Mouse (Mus musculus): ENCODE results near the gene Fbln2. TPM values are rescaled to one million over a fixed set of nuclear protein-coding genes. Genes with fewer than 3 reads are reported as not detected.

The Fbln2 gene
- 1,102 and 1,873 TPM in 2 replicates for polyA plus RNA-seq (2011; ENCODE audit: insufficient read length, low read depth, missing spikeins)

DNA sequence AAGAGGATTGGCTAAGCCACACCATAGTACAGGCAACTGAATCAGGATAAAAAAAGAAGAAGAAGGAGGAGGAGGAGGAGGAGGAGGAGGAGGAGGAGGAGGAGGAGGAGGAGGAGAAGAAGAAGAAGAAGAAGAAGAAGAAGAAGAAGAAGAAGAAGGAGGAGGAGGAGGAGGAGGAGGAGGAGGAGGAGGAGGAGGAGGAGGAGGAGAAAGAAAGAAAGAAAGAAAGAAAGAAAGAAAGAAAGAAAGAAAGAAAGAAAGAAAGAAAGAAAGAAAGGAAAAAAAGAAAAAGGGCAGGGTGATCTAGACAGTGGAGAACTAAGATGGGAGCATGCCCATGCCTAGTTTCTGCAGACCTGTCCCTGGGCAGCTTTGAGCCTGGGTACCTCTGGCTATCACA is at the start of gene Fbln2:
Fbln2 (plus strand) TSS at position 301 of the 400 bp plus-strand sequence.
- peaks cover 30% of the 10 kb centered on the region for H3K4me1 ChIP-seq (ENCODE audit: control insufficient read depth, insufficient read depth, low read length)
- H3K4me3 ChIP-seq (ENCODE audit: insufficient read depth, low read length): peak within 1 kb of the TSS; percentile 75
- H3K27ac ChIP-seq (ENCODE audit: insufficient read depth, low read length): peak within 1 kb of the TSS; percentile 71

DNA sequence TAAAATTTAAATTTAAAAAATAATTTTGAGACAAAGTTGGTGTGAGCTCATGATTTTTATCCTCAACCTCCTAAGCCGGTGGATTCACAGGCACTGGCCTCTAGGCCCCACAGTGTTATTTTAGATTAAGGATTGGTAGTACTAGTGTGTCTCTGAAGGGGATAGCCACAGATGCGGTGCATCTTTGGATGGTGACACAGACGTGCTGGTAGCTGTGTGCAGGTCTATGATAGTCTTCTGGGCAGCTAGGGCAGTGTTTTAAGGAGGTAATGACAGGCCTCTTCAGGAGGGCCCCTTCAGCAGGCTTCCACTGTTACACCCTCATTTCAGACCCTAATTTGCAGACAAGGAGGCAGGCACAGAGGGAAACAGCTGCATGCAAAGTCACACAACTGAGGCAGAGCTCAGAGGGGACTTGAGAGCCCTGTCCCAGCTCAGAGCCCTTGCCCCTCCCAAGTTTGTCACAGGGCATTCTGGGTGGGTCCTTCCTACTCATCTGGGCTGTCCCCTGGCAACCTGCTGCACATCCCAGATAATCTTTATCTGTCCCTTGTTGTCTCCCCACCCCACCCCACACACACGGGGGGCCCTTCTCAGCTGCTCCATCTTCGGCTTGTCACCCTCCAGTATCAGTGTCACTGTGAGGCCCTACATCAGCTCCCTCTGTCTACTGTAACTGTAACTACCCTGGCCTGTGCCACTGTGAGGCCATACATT is 48.9 kb upstream of the Fbln2 start:
- Histone ChIP-seq H3K27ac (ENCODE audit: insufficient read depth, low read length) (no peak overlapping the region), H3K4me3 (ENCODE audit: insufficient read depth, low read length) (no peak overlapping the region), H3K4me1 (ENCODE audit: control insufficient read depth, insufficient read depth, low read length) (no peaks in the 10 kb centered on the region)
- no peak for TF ChIP-seq CTCF (IDR thresholded peaks at IDR 0.05; ENCODE audit: borderline replicate concordance, insufficient read depth, low read length)
- no peak for TF ChIP-seq POLR2A (IDR thresholded peaks at IDR 0.05; ENCODE audit: low read depth, low read length)

DNA sequence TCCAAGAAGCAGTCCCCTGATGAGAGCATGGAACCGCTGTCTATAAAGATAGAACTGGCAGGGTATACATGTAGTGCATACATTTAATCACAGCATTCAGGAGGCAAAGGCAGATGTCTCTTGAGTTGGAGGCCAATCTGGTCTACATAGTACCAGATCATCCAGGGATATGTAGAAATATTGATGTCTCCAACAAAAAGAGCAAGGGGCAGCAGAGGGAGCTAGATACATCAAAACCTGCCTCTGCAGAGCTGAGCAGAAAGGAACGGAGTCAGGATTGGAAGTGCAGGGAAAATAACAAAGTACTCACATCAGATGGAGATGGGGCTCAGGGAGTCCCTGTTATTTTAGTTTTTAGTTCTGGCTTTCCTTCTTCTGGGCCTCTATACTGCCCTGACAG is 47.7 kb upstream of the Fbln2 start:
- Histone ChIP-seq H3K4me3 (ENCODE audit: insufficient read depth, low read length) (no peak overlapping the region), H3K4me1 (ENCODE audit: control insufficient read depth, insufficient read depth, low read length) (no peaks in the 10 kb centered on the region), H3K27ac (ENCODE audit: insufficient read depth, low read length) (no peak overlapping the region)
- TF ChIP-seq CTCF (IDR thresholded peaks at IDR 0.05; ENCODE audit: borderline replicate concordance, insufficient read depth, low read length): no peak
- no peak for TF ChIP-seq POLR2A (IDR thresholded peaks at IDR 0.05; ENCODE audit: low read depth, low read length)

DNA sequence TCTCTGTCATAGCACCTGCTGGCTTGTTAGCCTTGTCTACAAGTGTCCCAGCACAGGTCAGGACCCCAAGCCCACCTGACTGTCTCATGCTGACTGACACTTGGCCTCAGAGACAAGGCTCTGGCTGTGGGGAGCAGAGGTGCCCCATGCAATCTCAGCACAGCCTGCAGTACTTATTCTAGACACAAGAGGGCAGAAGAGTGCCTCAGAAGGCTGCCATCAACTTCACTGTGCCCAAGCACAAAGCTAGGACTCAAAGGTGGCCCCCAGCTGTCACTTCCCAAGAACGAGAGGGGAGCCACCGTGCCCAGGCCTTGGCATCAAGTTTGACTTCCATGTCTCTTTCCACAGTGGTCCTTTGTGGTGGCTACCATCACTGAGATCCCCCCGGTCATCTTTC is 47.0 kb upstream of the Fbln2 start:
- Histone ChIP-seq H3K27ac (ENCODE audit: insufficient read depth, low read length) (no peak overlapping the region), H3K4me1 (ENCODE audit: control insufficient read depth, insufficient read depth, low read length) (no peaks in the 10 kb centered on the region), H3K4me3 (ENCODE audit: insufficient read depth, low read length) (no peak overlapping the region)
- no peak for TF ChIP-seq POLR2A (IDR thresholded peaks at IDR 0.05; ENCODE audit: low read depth, low read length)
- peak; percentile 77 for TF ChIP-seq CTCF (IDR thresholded peaks at IDR 0.05; ENCODE audit: borderline replicate concordance, insufficient read depth, low read length)

DNA sequence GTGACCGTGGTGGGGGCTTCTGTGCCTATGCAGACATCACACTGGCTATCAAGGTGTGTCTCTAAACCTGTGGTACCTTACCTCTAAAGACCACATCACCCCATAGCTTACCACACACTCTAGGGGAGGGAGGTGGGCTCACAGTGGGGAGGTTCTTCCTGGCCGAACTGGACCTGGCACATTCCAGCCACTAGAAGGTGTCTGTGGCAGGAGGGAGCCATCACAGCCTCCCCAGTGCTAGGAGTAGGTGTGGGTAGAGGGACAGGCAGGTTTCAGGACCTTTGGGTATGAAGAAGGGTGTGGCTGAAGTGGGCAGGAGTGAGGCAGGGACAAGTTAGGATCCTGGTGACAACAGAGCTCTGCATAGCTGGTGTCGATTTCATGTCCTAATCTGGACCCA is 44.4 kb upstream of the Fbln2 start:
- TF ChIP-seq CTCF (IDR thresholded peaks at IDR 0.05; ENCODE audit: borderline replicate concordance, insufficient read depth, low read length): no peak
- TF ChIP-seq POLR2A (IDR thresholded peaks at IDR 0.05; ENCODE audit: low read depth, low read length): no peak
- H3K4me1 ChIP-seq (ENCODE audit: control insufficient read depth, insufficient read depth, low read length): no peaks in the 10 kb centered on the region
- H3K27ac ChIP-seq (ENCODE audit: insufficient read depth, low read length): no peak overlapping the region
- no peak overlapping the region for H3K4me3 ChIP-seq (ENCODE audit: insufficient read depth, low read length)

DNA sequence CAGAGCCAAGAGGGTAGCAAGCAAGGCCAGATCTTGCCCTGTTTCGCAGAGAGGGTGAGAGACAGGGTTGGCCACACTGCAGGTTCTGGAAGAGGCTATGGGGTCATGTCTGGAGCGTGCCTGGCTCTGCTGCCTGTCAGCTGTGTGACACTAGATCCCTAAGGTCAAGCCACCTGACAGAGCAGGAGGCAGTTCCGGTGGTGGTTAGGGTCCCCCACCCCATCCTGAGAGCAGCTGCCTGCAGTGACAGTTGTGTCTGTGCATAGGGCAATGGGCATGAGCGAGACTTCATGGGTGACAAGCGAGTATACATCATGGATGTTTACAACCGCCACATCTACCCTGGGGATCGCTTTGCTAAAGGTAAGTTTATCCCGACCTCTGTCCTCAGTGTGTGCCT is 43.1 kb upstream of the Fbln2 start:
- Histone ChIP-seq H3K27ac (ENCODE audit: insufficient read depth, low read length) (no peak overlapping the region), H3K4me1 (ENCODE audit: control insufficient read depth, insufficient read depth, low read length) (no peaks in the 10 kb centered on the region), H3K4me3 (ENCODE audit: insufficient read depth, low read length) (no peak overlapping the region)
- TF ChIP-seq CTCF (IDR thresholded peaks at IDR 0.05; ENCODE audit: borderline replicate concordance, insufficient read depth, low read length) (no peak), POLR2A (IDR thresholded peaks at IDR 0.05; ENCODE audit: low read depth, low read length) (no peak)

DNA sequence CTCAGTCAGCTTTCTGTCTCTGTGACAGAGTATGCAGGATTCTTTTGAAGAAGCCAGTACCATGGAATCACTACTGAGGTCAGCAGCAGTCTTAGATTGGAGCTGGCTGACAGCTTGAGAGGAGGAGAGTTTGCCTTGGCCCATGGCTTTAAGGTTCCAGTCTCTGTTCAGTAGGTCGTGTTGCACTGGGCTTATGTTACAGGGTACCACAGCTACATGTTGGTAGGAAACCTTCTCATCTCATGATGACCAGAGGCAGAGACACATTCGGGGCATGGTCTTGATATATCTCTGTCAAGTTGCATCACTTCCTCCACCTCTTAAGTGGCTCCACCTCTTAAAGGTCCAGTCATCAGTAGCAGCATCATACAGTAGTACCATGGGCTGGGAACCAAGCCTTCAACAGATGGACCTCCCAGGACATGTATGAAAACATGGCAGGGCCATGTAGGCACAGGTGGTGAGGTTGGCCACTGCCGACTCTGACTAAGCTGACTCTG is 40.8 kb upstream of the Fbln2 start:
- H3K4me1 ChIP-seq (ENCODE audit: control insufficient read depth, insufficient read depth, low read length): no peaks in the 10 kb centered on the region
- H3K27ac ChIP-seq (ENCODE audit: insufficient read depth, low read length): no peak overlapping the region
- TF ChIP-seq CTCF (IDR thresholded peaks at IDR 0.05; ENCODE audit: borderline replicate concordance, insufficient read depth, low read length) (no peak), POLR2A (IDR thresholded peaks at IDR 0.05; ENCODE audit: low read depth, low read length) (no peak)
- H3K4me3 ChIP-seq (ENCODE audit: insufficient read depth, low read length): no peak overlapping the region

DNA sequence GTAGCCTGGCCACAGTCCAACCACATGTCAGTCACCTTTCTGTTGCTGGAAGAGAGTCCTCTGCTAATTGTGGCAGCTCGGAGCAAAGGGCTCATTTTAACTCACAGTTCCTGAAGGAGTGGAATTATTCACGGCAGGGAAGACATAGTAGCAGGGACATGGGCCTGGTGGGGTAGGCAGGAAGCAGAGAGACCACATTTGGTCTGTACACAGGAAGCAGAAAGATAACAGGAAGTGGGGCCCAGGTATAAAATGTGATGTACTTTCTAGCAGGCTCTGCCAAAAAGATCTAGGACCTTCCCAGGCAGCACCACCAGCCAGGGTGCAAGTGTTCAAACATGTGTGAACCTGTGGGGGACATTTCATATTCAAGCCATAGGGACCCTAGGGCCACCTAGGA is 39.9 kb upstream of the Fbln2 start:
- Histone ChIP-seq H3K4me1 (ENCODE audit: control insufficient read depth, insufficient read depth, low read length) (no peaks in the 10 kb centered on the region), H3K4me3 (ENCODE audit: insufficient read depth, low read length) (no peak overlapping the region), H3K27ac (ENCODE audit: insufficient read depth, low read length) (no peak overlapping the region)
- TF ChIP-seq POLR2A (IDR thresholded peaks at IDR 0.05; ENCODE audit: low read depth, low read length) (no peak), CTCF (IDR thresholded peaks at IDR 0.05; ENCODE audit: borderline replicate concordance, insufficient read depth, low read length) (no peak)

DNA sequence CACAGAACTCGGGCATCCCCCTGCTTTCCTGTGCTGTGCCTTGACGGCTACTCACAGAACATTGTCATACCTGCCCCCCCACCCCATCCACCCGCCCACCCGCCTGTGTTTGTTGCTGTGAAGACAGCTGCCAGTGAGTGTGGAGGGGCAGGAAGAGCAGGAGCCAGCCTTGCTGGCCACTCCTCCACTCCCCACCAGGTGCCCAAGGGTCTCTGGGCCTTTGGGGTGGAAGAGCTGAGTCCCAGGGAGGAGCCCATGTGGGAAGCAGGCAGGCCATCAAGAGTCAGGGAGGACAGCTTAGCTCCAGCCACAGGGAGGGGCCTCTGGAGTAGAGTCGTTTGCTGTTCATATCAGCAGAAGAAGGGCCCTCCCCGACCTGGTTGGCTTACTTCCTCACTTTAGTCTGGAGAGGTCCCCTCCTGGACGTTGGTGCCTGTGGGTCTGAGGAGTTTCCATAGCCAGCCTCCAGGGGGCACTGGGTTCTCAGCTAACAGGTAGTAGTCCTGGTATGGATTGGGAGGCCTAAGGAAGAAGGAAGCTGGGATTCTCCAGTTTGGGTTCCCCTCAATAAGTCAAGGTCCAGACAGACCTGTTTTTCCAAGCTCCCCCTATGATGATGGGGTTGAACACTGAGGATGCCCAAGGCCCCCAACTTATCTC is 38.9 kb upstream of the Fbln2 start:
- Histone ChIP-seq H3K27ac (ENCODE audit: insufficient read depth, low read length) (no peak overlapping the region), H3K4me1 (ENCODE audit: control insufficient read depth, insufficient read depth, low read length) (no peaks in the 10 kb centered on the region), H3K4me3 (ENCODE audit: insufficient read depth, low read length) (no peak overlapping the region)
- TF ChIP-seq CTCF (IDR thresholded peaks at IDR 0.05; ENCODE audit: borderline replicate concordance, insufficient read depth, low read length): peak; percentile 42; the same call in 1 of the 2 replicates
- TF ChIP-seq POLR2A (IDR thresholded peaks at IDR 0.05; ENCODE audit: low read depth, low read length): no peak

DNA sequence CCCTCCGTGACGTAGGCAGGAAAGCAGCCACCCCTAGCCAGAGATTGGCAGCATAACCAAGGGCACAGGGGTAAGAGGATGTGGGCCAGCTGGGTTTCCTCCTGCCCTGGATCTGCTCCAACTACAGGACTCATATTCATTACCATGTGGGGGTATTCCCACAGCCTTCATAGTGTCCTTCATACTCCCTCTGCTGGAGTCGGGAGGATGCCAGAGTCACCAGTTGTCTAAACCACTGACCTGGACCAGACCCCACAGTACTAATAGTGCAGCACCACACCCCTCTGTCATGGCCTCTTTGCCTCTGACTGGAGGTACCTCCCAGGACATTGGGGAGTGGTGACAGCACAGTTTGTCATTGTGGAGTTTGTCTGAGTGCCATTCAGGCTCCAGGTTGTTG is 38.0 kb upstream of the Fbln2 start:
- no peaks in the 10 kb centered on the region for H3K4me1 ChIP-seq (ENCODE audit: control insufficient read depth, insufficient read depth, low read length)
- TF ChIP-seq POLR2A (IDR thresholded peaks at IDR 0.05; ENCODE audit: low read depth, low read length) (no peak), CTCF (IDR thresholded peaks at IDR 0.05; ENCODE audit: borderline replicate concordance, insufficient read depth, low read length) (no peak)
- no peak overlapping the region for H3K4me3 ChIP-seq (ENCODE audit: insufficient read depth, low read length)
- H3K27ac ChIP-seq (ENCODE audit: insufficient read depth, low read length): no peak overlapping the region
